12 mouse cellular contexts compared by ENCODE assay signal in genomic region chr17:86021815-86022214, GRCm38 (mm10).
"Had no signal": no experiment of that assay in that cellular context is flagged by ENCODE, and none has a peak within 500 bp of the region (broad histone marks: within the 10 kb centered on the region; RNA-seq: fewer than 3 reads in every experiment).

No protein-coding gene starts in this region.

- H3K4me2 ChIP-seq: limb, embryonic 12.5 days; lung, embryonic 14.5 days; midbrain, embryonic 13.5 days had no signal

- H3K36me3 ChIP-seq: limb, embryonic 12.5 days; midbrain, embryonic 13.5 days had no signal

- H3K27ac ChIP-seq: kidney, postnatal 0 days; limb, embryonic 12.5 days; midbrain, embryonic 13.5 days; stomach, postnatal 0 days had no signal

- H3K27me3 ChIP-seq: megakaryocyte, embryonic 14.5 days; midbrain, embryonic 13.5 days had no signal

- H3K4me1 ChIP-seq: limb, embryonic 12.5 days; midbrain, embryonic 13.5 days had no signal

- DNase-seq: kidney, adult 2 months; kidney, postnatal 36 days; lung, embryonic 14.5 days; lung, postnatal 10 days; lung, postnatal 4 days; right cerebral cortex, adult 18-20 months; thymus, postnatal 4 days had no signal

- H3K9me3 ChIP-seq: megakaryocyte, embryonic 14.5 days had no signal

- H3K9ac ChIP-seq: limb, embryonic 12.5 days; lung, embryonic 14.5 days; midbrain, embryonic 13.5 days had no signal

- H3K4me3 ChIP-seq: limb, embryonic 12.5 days; megakaryocyte, embryonic 14.5 days; midbrain, embryonic 13.5 days had no signal

- ATAC-seq: midbrain, embryonic 13.5 days had no signal
